Mouse (Mus musculus): Measurements from ENCODE around the gene Xaf1.
"Not testable (repeated sequence)": the region's sequence is repeated elsewhere in the genome, so short reads cannot be mapped to it uniquely, and the experiment has no call there.

Xaf1 gene

GRCm38 (mm10) chr11:72311355-72312001, 10.0 kb downstream of the Xaf1 start:
- no peak for DNase-seq (ENCODE audit: low spot score in 2 of 2)

GRCm38 (mm10) chr11:72314151-72314895, 12.9 kb downstream of the Xaf1 start, which contains the start of gene Fbxo39:
Gene Fbxo39 (plus strand): TSS chr11:72314444.
- peak in 1 of 2 experiments; percentile 12 for DNase-seq (ENCODE audit: low spot score in 2 of 2)

- DNase-seq (ENCODE audit: low spot score in 2 of 2), result no peak
These were observed 16.6 kb downstream of the Xaf1 start for GRCm38 (mm10) chr11:72318026-72318425.

- no peak for DNase-seq (ENCODE audit: low spot score in 2 of 2)
These were observed 23.0 kb downstream of the Xaf1 start for GRCm38 (mm10) chr11:72324431-72324830.

GRCm38 (mm10) chr11:72325701-72326100, 24.3 kb downstream of the Xaf1 start:
- no peak for DNase-seq (ENCODE audit: low spot score in 2 of 2)

GRCm38 (mm10) chr11:72332951-72333667, 31.7 kb downstream of the Xaf1 start:
- no peak for DNase-seq (ENCODE audit: low spot score in 2 of 2)

- DNase-seq (ENCODE audit: low spot score in 2 of 2), result no peak
These were observed 33.2 kb downstream of the Xaf1 start for GRCm38 (mm10) chr11:72334653-72335052.

- DNase-seq (ENCODE audit: low spot score in 2 of 2), result no peak
These were observed 35.3 kb downstream of the Xaf1 start for GRCm38 (mm10) chr11:72336726-72337125.

- no peak for DNase-seq (ENCODE audit: low spot score in 2 of 2)
These were observed 37.0 kb downstream of the Xaf1 start for GRCm38 (mm10) chr11:72338437-72338871.

GRCm38 (mm10) chr11:72339716-72340115, 38.3 kb downstream of the Xaf1 start:
- DNase-seq (ENCODE audit: low spot score in 2 of 2), result no peak

- peak in 1 of 2 experiments; percentile 58 for DNase-seq (ENCODE audit: low spot score in 2 of 2)
These were observed 41.3 kb downstream of the Xaf1 start for GRCm38 (mm10) chr11:72342549-72343237.

GRCm38 (mm10) chr11:72343238-72343625, 41.8 kb downstream of the Xaf1 start:
- DNase-seq (ENCODE audit: low spot score in 2 of 2), result not testable (repeated sequence)

GRCm38 (mm10) chr11:72343904-72344303, 42.5 kb downstream of the Xaf1 start:
- peak in 1 of 2 experiments; percentile 39 for DNase-seq (ENCODE audit: low spot score in 2 of 2)

- DNase-seq (ENCODE audit: low spot score in 2 of 2), result no peak
These were observed 43.1 kb downstream of the Xaf1 start for GRCm38 (mm10) chr11:72344486-72344885.

GRCm38 (mm10) chr11:72348563-72348962, 47.1 kb downstream of the Xaf1 start:
- DNase-seq (ENCODE audit: low spot score in 2 of 2), result no peak

- DNase-seq (ENCODE audit: low spot score in 2 of 2), result no peak
These were observed 47.6 kb downstream of the Xaf1 start for GRCm38 (mm10) chr11:72349016-72349415.

- no peak for DNase-seq (ENCODE audit: low spot score in 2 of 2)
These were observed 48.2 kb downstream of the Xaf1 start for GRCm38 (mm10) chr11:72349652-72350051.

GRCm38 (mm10) chr11:72352272-72352671, 50.8 kb downstream of the Xaf1 start:
- DNase-seq (ENCODE audit: low spot score in 2 of 2), result no peak

GRCm38 (mm10) chr11:72353186-72353585, 51.8 kb downstream of the Xaf1 start:
- no peak for DNase-seq (ENCODE audit: low spot score in 2 of 2)

GRCm38 (mm10) chr11:72354971-72355728, 53.7 kb downstream of the Xaf1 start:
- peak in 1 of 2 experiments; percentile 58 for DNase-seq (ENCODE audit: low spot score in 2 of 2)
